Mouse (Mus musculus) intestine, embryonic 14.5 days (tissue): Measurements from ENCODE around the gene Csf2rb. TPM values are rescaled to one million over a fixed set of nuclear protein-coding genes. Genes with fewer than 3 reads are reported as not detected.

Experiments
- ATAC-seq: fragments of 200-750 bp; cut with Nextera tagmentation; replicated peaks from 2 replicates; pipeline ENCODE4 v1.8.0; 2017; ENCODE audit warnings: low read depth, moderate number of reproducible peaks, moderate TSS enrichment, moderate library complexity; ENCODE audit not compliant: low FRiP score, low TSS enrichment
- DNase-seq: peaks from one replicate; pipeline ENCODE4 v3.0.0-alpha.2; 2018; ENCODE audit warnings: low spot score
- H3K27ac ChIP-seq: fragments of 300-500 bp; sonication (generic); 2 replicates; pipeline ENCODE4 v1.5.1; 2014; ENCODE audit warnings: low read depth, mild to moderate bottlenecking, control low read depth
- H3K27me3 ChIP-seq: fragments of 300-500 bp; sonication (generic); replicated peaks from 2 replicates; pipeline ENCODE4 v1.6.1; 2014; ENCODE audit warnings: low read length, control low read depth; ENCODE audit not compliant: control insufficient read depth, insufficient read depth
- H3K36me3 ChIP-seq: fragments of 300-500 bp; sonication (generic); 2 replicates; pipeline ENCODE4 v1.6.1; 2014; ENCODE audit warnings: low read length, control low read depth; ENCODE audit not compliant: control insufficient read depth, insufficient read depth
- H3K4me1 ChIP-seq: fragments of 300-500 bp; sonication (generic); replicated peaks from 2 replicates; pipeline ENCODE4 v1.6.1; 2014; ENCODE audit warnings: low read length, control low read depth, mixed read lengths; ENCODE audit not compliant: control insufficient read depth, insufficient read depth
- H3K4me2 ChIP-seq: fragments of 300-500 bp; sonication (generic); 2 replicates; pipeline ENCODE4 v1.6.1; 2014; ENCODE audit warnings: low read length
- H3K4me3 ChIP-seq: fragments of 300-500 bp; sonication (generic); 2 replicates; pipeline ENCODE4 v1.5.1; 2014; ENCODE audit warnings: low read depth, low read length, control low read depth, mixed read lengths
- H3K9ac ChIP-seq: fragments of 300-500 bp; sonication (generic); 2 replicates; pipeline ENCODE4 v1.6.1; 2014; ENCODE audit warnings: mild to moderate bottlenecking, low read length
- H3K9me3 ChIP-seq: fragments of 300-500 bp; sonication (generic); 2 replicates; pipeline ENCODE4 v1.6.1; 2016; ENCODE audit warnings: low read length, control low read depth; ENCODE audit not compliant: control insufficient read depth
- WGBS: fragments of 180-500 bp; shearing (Covaris S2); extraction: QIAGEN DNeasy Blood & Tissue Kit; methylation state at CpG from one replicate; pipeline ENCODE4 v1.1.7; 2014; 5-methylcytosine and 5-hydroxymethylcytosine counted together
- polyA plus RNA-seq: library from polyadenylated mRNA; unstranded; fragments of >200 nt; fragmentation: Nextera tagmentation; extraction: Ambion mirVana; gene quantifications from 2 replicates; pipeline ENCODE4 v1.2.1, GENCODE M21; 2014

Gene Csf2rb
- polyA plus RNA-seq, 1 experiment from 2014 or later: 1.4 TPM

DNA sequence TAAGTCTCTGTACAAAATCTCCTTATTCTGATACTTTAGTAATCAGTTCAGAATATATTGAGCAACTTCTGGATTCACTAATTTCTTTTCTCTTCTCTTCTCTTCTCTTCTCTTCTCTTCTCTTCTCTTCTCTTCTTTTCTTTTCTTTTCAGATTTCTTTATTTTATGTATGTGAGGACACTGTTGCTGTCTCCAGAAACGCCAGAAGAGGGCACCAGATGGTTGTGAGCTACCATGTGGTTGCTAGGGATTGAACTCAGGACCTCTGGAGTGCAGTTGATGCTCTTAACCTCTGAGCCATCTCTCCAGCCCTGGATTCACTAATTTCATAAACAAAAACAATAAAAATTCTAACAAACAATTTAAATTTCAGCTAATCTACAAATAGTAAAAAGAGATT, 29.4 kb downstream of the Csf2rb start:
- no peak overlapping the region for H3K4me3 ChIP-seq
- H3K27me3 ChIP-seq: peaks cover 36% of the 10 kb centered on the region
- H3K27ac ChIP-seq: no peak overlapping the region
- H3K4me2 ChIP-seq: no peak overlapping the region
- H3K36me3 ChIP-seq: no peaks in the 10 kb centered on the region
- DNase-seq (no peak), ATAC-seq (no peak)
- no peak overlapping the region for H3K9ac ChIP-seq
- no peaks in the 10 kb centered on the region for H3K4me1 ChIP-seq
- WGBS: 3% methylated on average over 1 of the region's 1 CpGs
- 0 out of 2 replicates have a peak, but pooled peaks cover 2% of the 10 kb centered on the region for H3K9me3 ChIP-seq

DNA sequence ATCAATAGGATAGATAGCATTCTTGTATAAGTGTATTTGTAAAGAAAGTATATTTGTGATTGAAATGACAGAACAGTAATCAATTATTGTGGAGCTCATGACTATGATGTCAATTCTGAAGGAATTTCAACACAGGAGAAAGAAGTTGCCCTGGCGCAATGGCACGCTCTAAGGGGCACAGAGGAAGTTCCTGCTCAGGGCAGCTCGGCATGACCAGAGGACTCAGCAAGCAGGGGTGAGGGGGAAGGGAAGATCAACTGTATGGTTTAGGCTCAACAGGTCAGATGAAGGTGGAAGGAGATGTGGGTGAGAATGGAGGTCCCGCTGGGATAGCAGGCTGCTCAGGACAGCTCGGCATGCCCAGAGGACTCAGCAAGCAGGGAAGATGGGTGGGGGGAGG, 30.0 kb downstream of the Csf2rb start:
- no peak overlapping the region for H3K4me3 ChIP-seq
- ATAC-seq: no peak
- H3K27me3 ChIP-seq: peaks cover 32% of the 10 kb centered on the region
- H3K36me3 ChIP-seq: no peaks in the 10 kb centered on the region
- WGBS: 85% methylated on average over 5 of the region's 5 CpGs
- H3K4me1 ChIP-seq: no peaks in the 10 kb centered on the region
- 0 out of 2 replicates have a peak, but pooled peaks cover 3% of the 10 kb centered on the region for H3K9me3 ChIP-seq
- H3K27ac ChIP-seq: no peak overlapping the region
- DNase-seq: no peak
- no peak overlapping the region for H3K9ac ChIP-seq
- H3K4me2 ChIP-seq: no peak overlapping the region

DNA sequence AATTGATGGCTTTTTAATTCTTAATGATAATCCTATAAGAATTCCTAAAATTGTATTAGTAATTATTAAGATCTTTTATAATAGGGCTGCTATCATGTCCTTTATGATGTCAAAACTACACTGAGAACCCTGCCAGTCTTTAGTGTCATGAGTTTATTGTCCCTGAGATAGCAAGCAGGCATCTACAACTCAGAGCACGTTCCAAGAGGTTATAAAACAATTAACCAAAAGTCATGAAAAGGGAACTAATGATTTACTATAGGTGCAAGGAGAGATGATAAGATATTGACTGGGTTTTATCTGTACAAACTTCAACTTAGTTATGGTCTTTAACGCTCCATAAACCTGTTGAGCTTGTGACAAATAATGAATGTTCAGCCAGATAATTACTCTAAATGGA, 40.4 kb downstream of the Csf2rb start:
- H3K4me3 ChIP-seq: no peak overlapping the region
- no peak overlapping the region for H3K9ac ChIP-seq
- no peaks in the 10 kb centered on the region for H3K36me3 ChIP-seq
- no peak overlapping the region for H3K4me2 ChIP-seq
- no peak overlapping the region for H3K27ac ChIP-seq
- WGBS: 24% methylated on average over 2 of the region's 2 CpGs
- no peaks in the 10 kb centered on the region for H3K4me1 ChIP-seq
- H3K27me3 ChIP-seq: peaks cover 60% of the 10 kb centered on the region
- DNase-seq (no peak), ATAC-seq (no peak; the same call in 1 of the 2 replicates)
- H3K9me3 ChIP-seq: 0 out of 2 replicates have a peak, but pooled peaks cover 7% of the 10 kb centered on the region

DNA sequence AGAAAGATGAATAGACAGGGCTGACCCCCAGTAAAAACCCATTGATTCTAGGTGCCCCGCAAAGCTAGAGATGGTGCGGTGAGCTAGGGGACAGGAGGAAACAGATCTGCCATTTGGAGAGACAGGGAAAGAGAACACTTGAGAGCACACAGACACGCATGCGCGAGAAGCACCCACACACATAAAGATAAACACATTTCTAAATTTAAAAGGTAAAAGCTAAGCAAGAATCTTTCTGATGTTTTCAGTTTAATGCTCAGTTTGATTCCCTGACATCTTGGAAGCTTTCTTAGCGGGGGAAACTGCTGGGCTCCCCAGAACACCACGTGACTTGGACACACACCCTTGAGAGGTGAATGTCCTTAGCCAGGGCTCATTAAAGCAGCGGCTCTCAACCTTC, 41.3 kb downstream of the Csf2rb start:
- Histone ChIP-seq H3K4me2 (no peak overlapping the region), H3K9me3 (0 out of 2 replicates have a peak, but pooled peaks cover 7% of the 10 kb centered on the region), H3K36me3 (no peaks in the 10 kb centered on the region), H3K9ac (no peak overlapping the region), H3K4me1 (no peaks in the 10 kb centered on the region), H3K27ac (no peak overlapping the region), H3K27me3 (peaks cover 63% of the 10 kb centered on the region), H3K4me3 (no peak overlapping the region)
- ATAC-seq (no peak), DNase-seq (no peak)
- WGBS: 60% methylated on average over 8 of the region's 8 CpGs

DNA sequence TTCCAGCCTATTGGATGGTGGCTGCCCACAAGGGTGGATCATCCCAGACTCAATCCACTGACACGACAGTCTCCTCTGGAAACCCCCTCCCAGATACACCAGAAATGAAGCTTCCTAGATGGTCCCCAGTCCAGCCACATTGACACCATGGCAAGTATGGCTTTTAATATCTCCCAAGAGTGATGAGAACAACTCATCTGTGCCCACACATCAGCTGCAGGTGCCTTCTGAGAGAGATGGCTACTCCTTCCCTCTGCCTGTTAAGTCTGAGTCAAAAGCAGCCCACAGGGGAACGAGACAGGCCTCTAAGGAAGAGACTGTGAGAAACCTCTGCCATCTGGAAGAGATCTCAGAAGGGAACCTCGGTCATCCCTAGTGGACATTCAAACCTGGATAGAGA, 42.3 kb downstream of the Csf2rb start:
- no peaks in the 10 kb centered on the region for H3K9me3 ChIP-seq
- no peak overlapping the region for H3K9ac ChIP-seq
- no peaks in the 10 kb centered on the region for H3K36me3 ChIP-seq
- WGBS: 68% methylated on average over 3 of the region's 3 CpGs
- no peak overlapping the region for H3K4me2 ChIP-seq
- H3K4me1 ChIP-seq: no peaks in the 10 kb centered on the region
- no peak for DNase-seq
- H3K4me3 ChIP-seq: no peak overlapping the region
- H3K27ac ChIP-seq: no peak overlapping the region
- ATAC-seq: no peak
- peaks cover 71% of the 10 kb centered on the region for H3K27me3 ChIP-seq

DNA sequence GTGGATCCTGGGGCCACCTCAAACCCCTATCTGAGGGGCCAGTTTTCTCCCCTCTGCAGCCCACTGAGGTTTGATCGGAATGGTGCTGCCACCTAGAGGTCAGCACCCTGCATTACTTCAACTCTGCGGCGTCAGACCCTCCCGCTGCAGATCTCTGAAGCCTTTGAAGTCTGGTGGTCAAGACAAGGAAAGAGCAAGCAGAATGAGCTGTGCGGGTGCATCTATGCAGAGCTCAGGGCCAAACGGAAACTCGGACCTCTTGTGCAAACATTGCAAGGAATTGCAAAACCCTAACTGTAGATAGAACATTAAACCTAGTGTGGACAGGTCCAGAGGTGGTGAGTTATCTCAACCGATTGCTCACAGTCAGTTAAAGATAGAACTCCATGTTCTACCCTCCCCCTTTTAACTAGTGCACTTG, 43.4 kb downstream of the Csf2rb start:
- ATAC-seq (no peak), DNase-seq (peak; percentile 75)
- Histone ChIP-seq H3K27ac (no peak overlapping the region), H3K4me2 (no peak overlapping the region), H3K4me1 (no peaks in the 10 kb centered on the region), H3K9me3 (no peaks in the 10 kb centered on the region), H3K27me3 (peaks cover 66% of the 10 kb centered on the region), H3K4me3 (no peak overlapping the region), H3K36me3 (no peaks in the 10 kb centered on the region), H3K9ac (no peak overlapping the region)
- WGBS: 9% methylated on average over 8 of the region's 8 CpGs

DNA sequence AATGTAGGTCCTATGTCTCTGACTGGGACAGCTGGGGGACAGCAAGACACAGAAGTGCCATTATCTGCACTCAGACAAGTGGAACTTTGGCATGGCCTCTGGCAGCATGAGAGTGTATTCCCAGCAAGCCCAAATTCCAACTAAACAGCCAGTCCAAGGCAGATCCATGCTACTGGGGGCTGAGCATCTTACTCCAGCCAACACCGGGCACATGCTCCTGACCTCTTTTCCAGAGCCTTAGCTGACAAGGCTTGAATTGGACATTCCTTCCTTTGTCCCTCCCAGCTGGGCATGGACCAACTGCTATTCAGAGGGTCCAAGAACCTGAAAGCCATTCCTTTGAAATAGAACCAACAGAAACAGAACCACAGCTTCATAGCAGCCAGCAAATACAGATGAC, 44.1 kb downstream of the Csf2rb start:
- Histone ChIP-seq H3K9me3 (no peaks in the 10 kb centered on the region), H3K9ac (no peak overlapping the region), H3K36me3 (no peaks in the 10 kb centered on the region), H3K4me2 (no peak overlapping the region), H3K27me3 (peaks cover 67% of the 10 kb centered on the region), H3K27ac (no peak overlapping the region), H3K4me1 (no peaks in the 10 kb centered on the region), H3K4me3 (no peak overlapping the region)
- ATAC-seq: no peak
- 84% methylated on average over 1 of the region's 1 CpGs for WGBS
- no peak for DNase-seq

DNA sequence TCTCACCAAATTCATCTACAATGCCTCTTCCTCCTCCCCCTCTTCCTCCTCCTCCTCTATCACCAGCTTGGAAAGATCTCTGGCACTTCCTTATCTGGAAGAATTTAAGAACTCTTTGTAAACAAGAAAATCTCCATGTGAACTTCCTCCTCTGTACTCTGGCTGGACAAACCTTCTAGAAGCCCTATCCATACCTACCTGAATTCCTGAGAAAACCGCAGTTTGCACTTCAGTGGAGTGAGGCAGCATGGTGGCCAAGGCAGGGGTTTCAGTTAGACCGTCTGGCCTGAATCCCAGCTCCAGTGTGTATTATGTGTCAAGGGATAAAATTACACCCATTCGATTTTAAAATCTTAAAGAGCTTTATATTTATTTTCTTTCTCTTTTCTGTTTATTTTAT, 47.2 kb downstream of the Csf2rb start:
- no peak for ATAC-seq
- no peaks in the 10 kb centered on the region for H3K9me3 ChIP-seq
- H3K27ac ChIP-seq: no peak overlapping the region
- no peaks in the 10 kb centered on the region for H3K36me3 ChIP-seq
- no peaks in the 10 kb centered on the region for H3K4me1 ChIP-seq
- DNase-seq: no peak
- H3K9ac ChIP-seq: no peak overlapping the region
- H3K27me3 ChIP-seq: peaks cover 73% of the 10 kb centered on the region
- H3K4me3 ChIP-seq: no peak overlapping the region
- 52% methylated on average over 3 of the region's 3 CpGs for WGBS
- no peak overlapping the region for H3K4me2 ChIP-seq

DNA sequence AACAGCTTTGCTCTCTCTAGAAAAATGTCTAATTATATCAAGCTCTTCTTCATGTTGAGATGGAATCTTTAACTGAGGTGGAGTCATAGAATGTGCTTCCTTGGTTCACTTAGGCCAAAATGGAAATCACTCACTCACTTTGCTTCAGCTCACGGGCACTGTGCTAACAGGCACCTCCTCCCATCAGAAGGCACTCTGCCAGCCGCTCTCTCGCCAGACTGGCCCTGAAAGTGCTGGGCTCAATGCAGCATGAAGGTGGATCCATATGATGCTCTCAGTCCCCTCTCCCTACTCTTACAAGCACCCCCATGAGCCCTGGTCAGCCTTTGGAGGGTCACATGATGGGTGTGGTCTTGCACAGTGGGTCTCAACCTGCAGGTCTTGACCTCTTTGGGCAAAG, 48.7 kb downstream of the Csf2rb start:
- ATAC-seq (no peak), DNase-seq (no peak)
- no peak overlapping the region for H3K9ac ChIP-seq
- no peaks in the 10 kb centered on the region for H3K4me1 ChIP-seq
- WGBS: 78% methylated on average over 3 of the region's 3 CpGs
- no peak overlapping the region for H3K4me2 ChIP-seq
- peaks cover 66% of the 10 kb centered on the region for H3K27me3 ChIP-seq
- H3K9me3 ChIP-seq: 0 out of 2 replicates have a peak, but pooled peaks cover 3% of the 10 kb centered on the region
- no peak overlapping the region for H3K27ac ChIP-seq
- H3K4me3 ChIP-seq: no peak overlapping the region
- no peaks in the 10 kb centered on the region for H3K36me3 ChIP-seq
